Mouse (Mus musculus): ENCODE measurements around the gene Cops9.

- TF ChIP-seq CTCF (IDR thresholded peaks at IDR 0.05; ENCODE audit: extremely low read depth, insufficient read length, insufficient replicate concordance, low read depth, low read length) (no peak), POLR2A (IDR thresholded peaks at IDR 0.05; ENCODE audit: low read depth, low read length) (no peak)
Measured at GRCm38 (mm10) chr1:92673258-92673782, 31.5 kb upstream of the Cops9 start.
